Mouse (Mus musculus): ENCODE data around the gene Tlk2. TPM values are rescaled to one million over a fixed set of nuclear protein-coding genes. Genes with fewer than 3 reads are reported as not detected.

Gene Tlk2
- polyA plus RNA-seq, 1 experiment: 33.3 TPM

- Histone ChIP-seq H3K4me1 (ENCODE audit: control insufficient read depth, insufficient read depth, low read length) (no peaks in the 10 kb centered on the region), H3K27ac (ENCODE audit: control insufficient read depth, insufficient read depth, low read depth, low read length, poor library complexity) (no peak overlapping the region; the same call in 1 of the 2 replicates), H3K4me3 (replicated peaks; ENCODE audit: control insufficient read depth, low read depth, low read length) (no peak overlapping the region)
- 42% methylated on average over 9 of the region's 9 CpGs for WGBS
- no peak for TF ChIP-seq POLR2A (IDR thresholded peaks at IDR 0.05; ENCODE audit: borderline replicate concordance, control insufficient read depth, low read depth, low read length)
- TF ChIP-seq CTCF (IDR thresholded peaks at IDR 0.05; ENCODE audit: control insufficient read depth, insufficient read depth, low read length): no peak
Measured at GRCm38 (mm10) chr11:105293901-105294494, 115.4 kb downstream of the Tlk2 start.

- no peak overlapping the region for H3K4me3 ChIP-seq (replicated peaks; ENCODE audit: control insufficient read depth, low read depth, low read length)
- 80% methylated on average over 10 of the region's 10 CpGs for WGBS
- H3K27ac ChIP-seq (ENCODE audit: control insufficient read depth, insufficient read depth, low read depth, low read length, poor library complexity): no peak overlapping the region
- no peaks in the 10 kb centered on the region for H3K4me1 ChIP-seq (ENCODE audit: control insufficient read depth, insufficient read depth, low read length)
- TF ChIP-seq CTCF (IDR thresholded peaks at IDR 0.05; ENCODE audit: control insufficient read depth, insufficient read depth, low read length) (no peak), POLR2A (IDR thresholded peaks at IDR 0.05; ENCODE audit: borderline replicate concordance, control insufficient read depth, low read depth, low read length) (no peak)
Measured at GRCm38 (mm10) chr11:105296084-105296483, 117.5 kb downstream of the Tlk2 start.

GRCm38 (mm10) chr11:105310197-105310596 is 131.6 kb downstream of the Tlk2 start:
- TF ChIP-seq POLR2A (IDR thresholded peaks at IDR 0.05; ENCODE audit: borderline replicate concordance, control insufficient read depth, low read depth, low read length): no peak
- TF ChIP-seq CTCF (IDR thresholded peaks at IDR 0.05; ENCODE audit: control insufficient read depth, insufficient read depth, low read length): no peak
- WGBS: 81% methylated on average over 7 of the region's 7 CpGs
- no peak overlapping the region for H3K27ac ChIP-seq (ENCODE audit: control insufficient read depth, insufficient read depth, low read depth, low read length, poor library complexity)
- no peak overlapping the region for H3K4me3 ChIP-seq (replicated peaks; ENCODE audit: control insufficient read depth, low read depth, low read length)
- no peaks in the 10 kb centered on the region for H3K4me1 ChIP-seq (ENCODE audit: control insufficient read depth, insufficient read depth, low read length)

- WGBS: 9% methylated on average over 24 of the region's 24 CpGs
- TF ChIP-seq CTCF (IDR thresholded peaks at IDR 0.05; ENCODE audit: control insufficient read depth, insufficient read depth, low read length): no peak
- no peak for TF ChIP-seq POLR2A (IDR thresholded peaks at IDR 0.05; ENCODE audit: borderline replicate concordance, control insufficient read depth, low read depth, low read length)
- Histone ChIP-seq H3K27ac (ENCODE audit: control insufficient read depth, insufficient read depth, low read depth, low read length, poor library complexity) (no peak overlapping the region), H3K4me1 (ENCODE audit: control insufficient read depth, insufficient read depth, low read length) (no peaks in the 10 kb centered on the region), H3K4me3 (replicated peaks; ENCODE audit: control insufficient read depth, low read depth, low read length) (no peak overlapping the region)
Measured at GRCm38 (mm10) chr11:105311291-105311975, 132.8 kb downstream of the Tlk2 start.

- 55% methylated on average over 12 of the region's 12 CpGs for WGBS
- no peak for TF ChIP-seq CTCF (IDR thresholded peaks at IDR 0.05; ENCODE audit: control insufficient read depth, insufficient read depth, low read length)
- no peak for TF ChIP-seq POLR2A (IDR thresholded peaks at IDR 0.05; ENCODE audit: borderline replicate concordance, control insufficient read depth, low read depth, low read length)
- H3K4me3 ChIP-seq (replicated peaks; ENCODE audit: control insufficient read depth, low read depth, low read length): no peak overlapping the region
- H3K4me1 ChIP-seq (ENCODE audit: control insufficient read depth, insufficient read depth, low read length): no peaks in the 10 kb centered on the region
- no peak overlapping the region for H3K27ac ChIP-seq (ENCODE audit: control insufficient read depth, insufficient read depth, low read depth, low read length, poor library complexity)
Measured at GRCm38 (mm10) chr11:105312311-105312942, 133.8 kb downstream of the Tlk2 start.

GRCm38 (mm10) chr11:105312972-105313632 is 134.5 kb downstream of the Tlk2 start:
- H3K27ac ChIP-seq (ENCODE audit: control insufficient read depth, insufficient read depth, low read depth, low read length, poor library complexity): no peak overlapping the region
- H3K4me1 ChIP-seq (ENCODE audit: control insufficient read depth, insufficient read depth, low read length): no peaks in the 10 kb centered on the region
- no peak for TF ChIP-seq CTCF (IDR thresholded peaks at IDR 0.05; ENCODE audit: control insufficient read depth, insufficient read depth, low read length)
- no peak for TF ChIP-seq POLR2A (IDR thresholded peaks at IDR 0.05; ENCODE audit: borderline replicate concordance, control insufficient read depth, low read depth, low read length)
- WGBS: 17% methylated on average over 10 of the region's 10 CpGs
- H3K4me3 ChIP-seq (replicated peaks; ENCODE audit: control insufficient read depth, low read depth, low read length): no peak overlapping the region

- H3K27ac ChIP-seq (ENCODE audit: control insufficient read depth, insufficient read depth, low read depth, low read length, poor library complexity): no peak overlapping the region
- H3K4me3 ChIP-seq (replicated peaks; ENCODE audit: control insufficient read depth, low read depth, low read length): no peak overlapping the region
- TF ChIP-seq CTCF (IDR thresholded peaks at IDR 0.05; ENCODE audit: control insufficient read depth, insufficient read depth, low read length) (no peak), POLR2A (IDR thresholded peaks at IDR 0.05; ENCODE audit: borderline replicate concordance, control insufficient read depth, low read depth, low read length) (no peak)
- 50% methylated on average over 8 of the region's 8 CpGs for WGBS
- no peaks in the 10 kb centered on the region for H3K4me1 ChIP-seq (ENCODE audit: control insufficient read depth, insufficient read depth, low read length)
Measured at GRCm38 (mm10) chr11:105313633-105314014, 135.0 kb downstream of the Tlk2 start.

GRCm38 (mm10) chr11:105315296-105315695 is 136.7 kb downstream of the Tlk2 start:
- no peak for TF ChIP-seq CTCF (IDR thresholded peaks at IDR 0.05; ENCODE audit: control insufficient read depth, insufficient read depth, low read length)
- TF ChIP-seq POLR2A (IDR thresholded peaks at IDR 0.05; ENCODE audit: borderline replicate concordance, control insufficient read depth, low read depth, low read length): no peak
- H3K4me3 ChIP-seq (replicated peaks; ENCODE audit: control insufficient read depth, low read depth, low read length): no peak overlapping the region

More at GRCm38 (mm10) chr11:105315296-105315695, 136.7 kb downstream of the Tlk2 start:
- Histone ChIP-seq H3K27ac (ENCODE audit: control insufficient read depth, insufficient read depth, low read depth, low read length, poor library complexity) (no peak overlapping the region), H3K4me1 (ENCODE audit: control insufficient read depth, insufficient read depth, low read length) (no peaks in the 10 kb centered on the region)
- 75% methylated on average over 8 of the region's 8 CpGs for WGBS
